Mouse (Mus musculus) brain, embryonic 14.5 days (tissue): ENCODE data around the gene Ust.

Experiments used
- CTCF ChIP-seq: fragments of 200-500 bp; IDR thresholded peaks from 2 replicates; pipeline ENCODE4 v1.5.1; 2012; ENCODE audit warnings: inconsistent platforms, mild to moderate bottlenecking, moderate library complexity, borderline replicate concordance; ENCODE audit not compliant: insufficient read depth, insufficient read length; ENCODE audit errors: extremely low read depth
- POLR2A ChIP-seq: fragments of 200-500 bp; IDR thresholded peaks from 2 replicates; pipeline ENCODE4 v1.6.1; 2012; ENCODE audit warnings: mild to moderate bottlenecking, inconsistent platforms, borderline replicate concordance; ENCODE audit not compliant: poor library complexity, insufficient read depth, insufficient read length, severe bottlenecking; ENCODE audit errors: extremely low read depth

DNA sequence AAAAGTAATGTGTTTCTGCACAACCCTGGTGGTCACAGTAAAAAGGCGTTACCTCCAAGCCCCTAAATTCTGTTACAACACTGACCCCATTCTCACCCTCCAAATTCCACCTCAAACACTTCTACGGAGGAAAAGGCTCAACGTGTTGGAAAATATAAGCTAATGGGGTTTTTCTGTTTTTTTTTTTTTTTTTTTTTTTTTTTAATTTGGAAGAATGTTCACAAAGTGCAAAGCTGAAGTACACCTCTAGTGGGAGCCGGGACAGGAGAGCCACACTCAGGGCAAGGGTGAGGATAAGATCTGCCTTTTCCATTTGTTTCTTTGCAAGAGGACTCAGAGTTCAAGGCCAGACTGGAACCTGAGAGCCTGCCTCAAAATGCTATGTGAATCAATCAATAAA, 34.1 kb downstream of the Ust start:
- TF ChIP-seq CTCF (no peak), POLR2A (no peak)
